Mouse (Mus musculus) gastrocnemius, adult 8-10 months (tissue): ENCODE measurements around the gene Gm17359. TPM values are rescaled to one million over a fixed set of nuclear protein-coding genes. Genes with fewer than 3 reads are reported as not detected.
A peak's percentile ranks its signal among the peaks of the same experiment; 100 is the strongest.

ENCODE experiments used
- DNase-seq, 2 experiments: peaks; one replicate each; pipeline ENCODE4 v3.0.0; 2022; ENCODE audit warnings: low spot score in 2 of 2
- total RNA-seq, 4 experiments: library from RNA; stranded (reverse); gene quantifications; 2 replicates each; pipeline ENCODE4 v1.2.4; 2022

The Gm17359 gene
- not detected for total RNA-seq

DNA sequence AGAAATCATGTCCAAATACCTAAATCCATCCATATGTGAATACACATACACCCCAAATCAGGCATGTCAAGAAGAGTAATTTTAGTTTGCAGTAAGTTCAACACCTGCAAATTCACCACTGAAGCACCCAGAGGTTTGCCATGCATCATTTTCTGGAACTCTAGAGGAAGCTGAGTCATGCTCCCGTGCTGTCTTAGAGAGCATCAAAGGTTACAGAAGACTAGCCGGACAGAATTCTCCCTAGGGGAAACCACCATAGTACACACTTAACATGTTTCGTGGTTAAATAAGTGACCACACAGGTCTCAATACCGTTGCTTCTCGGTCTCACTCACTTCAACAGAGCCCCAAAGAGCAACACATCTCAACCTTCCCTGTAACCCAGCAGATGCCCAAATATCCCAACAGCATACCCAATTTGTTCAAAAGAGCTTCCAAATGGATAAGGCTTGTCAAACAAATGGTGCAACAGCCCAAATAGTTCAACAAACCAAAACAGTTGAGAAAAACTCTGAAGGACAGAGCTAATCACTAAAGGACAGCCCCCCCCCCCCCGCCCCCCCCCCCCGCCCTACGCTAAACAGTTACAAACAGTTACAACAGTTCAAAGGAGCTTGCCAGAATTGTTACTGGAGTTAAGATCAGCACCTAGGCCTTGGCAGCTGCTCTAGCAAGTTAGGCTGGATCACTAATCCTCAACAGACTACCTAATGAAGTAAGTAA is at the start of gene Gm17359:
Gene Gm17359 (plus strand): TSS at position 618 of the 723 bp plus-strand sequence.
- DNase-seq = no peak

DNA sequence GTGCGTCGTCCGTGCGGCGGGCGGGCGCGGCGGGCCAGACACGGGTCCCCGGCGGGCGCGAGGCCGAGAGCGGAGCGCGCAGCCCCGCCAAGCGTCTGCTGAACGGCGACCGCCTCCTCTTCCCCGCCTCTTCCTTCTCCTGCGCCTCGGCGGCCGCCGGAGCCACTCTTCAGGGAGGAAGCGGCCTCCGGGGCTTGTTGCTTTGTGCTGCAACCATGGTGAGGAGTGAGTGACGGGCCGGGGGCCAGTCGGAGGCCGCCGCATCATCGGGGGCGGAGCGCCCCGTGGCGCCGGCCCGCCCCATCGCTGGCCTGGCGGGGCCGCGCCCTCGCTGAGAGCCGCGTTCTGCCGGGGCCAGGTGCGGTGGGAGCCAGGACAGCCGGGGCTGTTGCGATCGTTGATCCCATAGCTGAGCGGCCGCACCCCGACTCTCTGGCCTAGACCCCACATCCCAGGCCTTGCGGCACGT is 49.3 kb upstream of the Gm17359 start:
- DNase-seq = peak; percentile 87 to 92

DNA sequence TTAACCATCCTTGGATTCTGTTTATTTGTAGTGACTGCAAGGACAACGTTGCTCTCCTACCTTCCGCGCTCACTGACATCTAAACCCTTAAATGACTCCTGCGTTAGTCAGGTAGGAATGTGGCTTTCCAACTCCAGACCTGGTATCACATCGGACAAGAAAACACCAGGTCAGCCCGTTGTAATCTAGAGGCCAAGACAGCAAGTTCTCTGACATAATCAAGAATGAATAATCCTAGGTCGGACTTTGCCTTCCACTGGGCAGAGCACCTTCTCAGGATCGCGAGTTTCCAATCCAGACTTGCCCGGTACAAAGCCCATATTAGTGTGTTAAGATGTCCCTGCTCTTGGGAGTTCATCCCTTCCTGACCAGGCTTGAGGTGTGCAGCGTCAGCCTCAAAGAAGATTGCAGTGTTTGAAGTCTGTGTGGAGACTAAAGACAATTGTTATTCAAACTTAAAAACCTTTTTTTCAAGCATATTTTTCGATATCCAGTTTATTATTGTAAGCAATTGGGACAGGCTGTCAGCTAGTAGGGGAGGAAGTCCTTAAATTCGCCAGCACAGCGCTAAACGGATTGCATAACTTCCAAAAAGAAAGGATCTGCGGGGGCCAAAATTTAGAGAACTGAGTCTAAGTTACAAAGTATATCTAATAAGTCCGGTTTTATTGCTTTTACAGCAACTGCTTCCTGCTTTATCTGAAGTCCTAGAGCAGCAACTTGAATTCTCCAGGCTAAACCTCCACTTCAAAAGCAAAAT is 48.6 kb upstream of the Gm17359 start:
- DNase-seq = no peak

DNA sequence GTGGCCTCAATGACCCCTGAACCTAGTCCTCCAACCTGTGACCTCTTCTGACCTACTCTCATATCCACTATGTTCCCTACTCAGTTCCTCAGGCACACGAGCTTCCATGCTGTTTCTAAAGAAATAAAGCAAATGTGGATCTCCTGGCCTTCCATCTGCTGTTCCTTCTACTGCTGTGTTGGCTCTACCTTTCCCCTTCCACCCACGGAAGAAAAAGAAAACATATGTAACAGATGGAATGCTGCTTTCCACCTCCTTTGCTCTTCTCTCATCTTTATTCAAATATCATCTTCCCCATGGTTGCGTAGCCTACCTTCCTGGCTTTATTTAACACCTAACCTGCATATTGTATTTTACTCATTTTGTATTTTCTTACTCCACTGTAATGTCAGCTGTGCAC is 47.4 kb upstream of the Gm17359 start:
- no peak for DNase-seq

DNA sequence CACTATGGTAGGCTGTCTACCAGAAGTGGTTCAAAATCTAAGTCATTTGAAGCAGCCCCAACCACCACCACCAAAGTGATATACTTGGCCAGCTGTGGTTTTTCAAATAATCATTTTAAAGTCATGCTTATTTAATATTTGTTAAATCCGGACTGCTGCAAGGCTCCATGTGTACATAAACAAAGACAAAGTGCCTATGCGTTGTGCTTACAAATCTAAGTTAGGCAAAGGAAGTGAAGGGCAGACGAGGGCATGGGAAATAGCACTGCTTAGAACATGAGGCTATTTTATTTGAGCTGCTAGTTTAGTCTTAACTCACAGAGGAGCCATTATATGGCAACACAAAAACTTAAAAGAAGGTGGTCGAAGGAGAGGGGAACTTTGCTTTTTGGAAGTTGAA is 43.4 kb upstream of the Gm17359 start:
- DNase-seq = no peak

DNA sequence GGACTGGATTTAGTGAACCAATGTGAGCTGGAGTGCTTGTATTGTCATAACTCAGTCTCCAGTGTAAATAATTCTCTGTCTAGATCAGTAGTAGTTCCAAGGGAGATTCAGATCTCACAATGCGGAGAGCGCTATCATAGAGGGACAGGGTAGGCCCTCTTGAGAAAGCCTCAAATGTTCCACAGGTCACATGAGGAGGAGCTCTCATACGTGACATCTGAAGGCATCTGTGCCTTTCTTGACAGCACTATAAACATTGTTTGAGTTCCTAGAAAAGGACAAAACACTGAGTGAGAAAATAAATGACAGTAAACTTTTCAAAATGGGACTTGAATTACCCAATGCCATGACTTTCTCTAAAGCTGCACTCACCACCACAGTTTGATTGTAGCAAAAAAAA is 41.8 kb upstream of the Gm17359 start:
- DNase-seq = no peak

DNA sequence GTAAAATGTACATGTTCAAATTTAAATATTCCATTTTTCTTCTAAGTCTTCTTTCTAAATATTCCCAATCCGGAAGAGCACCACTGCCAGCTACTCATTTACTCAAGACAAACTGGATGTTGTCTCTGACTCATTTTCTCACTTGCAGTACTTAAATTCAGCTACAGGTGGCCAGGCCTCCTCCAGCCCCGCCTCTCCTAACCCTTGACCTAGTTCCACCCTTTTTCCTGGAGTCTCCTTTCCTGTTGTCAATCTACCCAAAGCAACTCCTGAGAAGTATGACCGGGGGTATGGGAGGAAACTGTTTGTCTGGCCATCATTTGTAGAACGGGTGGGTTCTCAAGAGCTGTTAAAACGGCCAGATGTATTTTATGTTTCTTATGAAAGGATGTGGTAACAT is 40.4 kb upstream of the Gm17359 start:
- DNase-seq = no peak

DNA sequence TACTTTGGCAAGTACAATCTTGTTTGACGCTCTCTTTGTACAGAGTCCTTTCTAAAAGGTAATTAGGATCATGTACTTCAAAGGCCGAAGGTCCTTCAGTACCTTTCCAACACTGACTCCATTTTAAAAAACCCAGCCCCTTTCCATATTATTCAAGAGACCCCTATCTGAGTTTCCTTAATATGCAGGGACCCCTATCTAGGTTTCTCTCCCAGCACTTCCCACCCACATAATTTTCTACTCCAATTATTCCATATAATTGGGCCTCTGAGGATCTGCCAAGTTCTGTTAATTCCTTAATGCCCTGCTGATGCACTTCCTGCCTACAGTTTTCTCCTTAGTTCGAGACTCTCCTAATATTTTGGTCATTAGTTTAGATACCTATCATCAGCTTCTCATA is 39.9 kb upstream of the Gm17359 start:
- no peak for DNase-seq

DNA sequence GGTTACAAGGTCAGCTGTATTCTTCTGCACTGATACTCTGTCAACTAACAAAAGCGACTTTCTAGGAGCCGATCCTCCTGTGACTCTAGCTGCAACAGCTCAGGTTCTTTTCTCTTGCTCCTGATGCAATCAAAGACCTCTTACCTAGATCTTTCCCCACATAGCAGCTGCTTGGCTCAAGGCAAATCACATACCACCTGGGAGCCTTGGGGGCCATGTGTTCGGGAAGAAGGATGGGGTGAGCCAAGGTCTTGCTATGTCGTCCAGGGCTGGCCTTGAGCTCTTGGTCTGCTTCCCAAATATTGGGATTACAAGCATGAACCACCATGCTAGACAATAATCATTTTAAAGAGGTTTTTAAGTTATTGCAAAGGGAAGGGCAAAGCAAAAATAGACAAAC is 39.2 kb upstream of the Gm17359 start:
- DNase-seq = no peak

DNA sequence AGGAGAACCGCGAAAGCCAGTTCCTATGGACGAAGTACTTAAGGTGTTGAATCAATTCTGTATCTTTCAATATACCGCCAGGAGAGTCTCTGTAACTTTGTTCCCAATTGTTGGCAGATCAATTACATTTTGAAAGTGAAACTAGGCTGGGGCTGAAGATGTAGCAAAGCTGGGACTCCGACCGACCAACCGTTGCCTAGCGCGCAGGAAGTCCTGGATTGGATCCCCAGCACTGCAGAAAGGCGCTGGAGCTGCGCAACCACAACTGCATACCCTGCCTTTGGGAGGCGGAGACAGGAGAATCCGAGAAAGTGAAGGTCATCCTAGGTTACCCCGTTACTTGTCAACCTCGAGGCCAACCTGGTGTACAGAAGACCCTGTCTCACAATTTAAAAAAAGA is 37.1 kb upstream of the Gm17359 start:
- no peak for DNase-seq

DNA sequence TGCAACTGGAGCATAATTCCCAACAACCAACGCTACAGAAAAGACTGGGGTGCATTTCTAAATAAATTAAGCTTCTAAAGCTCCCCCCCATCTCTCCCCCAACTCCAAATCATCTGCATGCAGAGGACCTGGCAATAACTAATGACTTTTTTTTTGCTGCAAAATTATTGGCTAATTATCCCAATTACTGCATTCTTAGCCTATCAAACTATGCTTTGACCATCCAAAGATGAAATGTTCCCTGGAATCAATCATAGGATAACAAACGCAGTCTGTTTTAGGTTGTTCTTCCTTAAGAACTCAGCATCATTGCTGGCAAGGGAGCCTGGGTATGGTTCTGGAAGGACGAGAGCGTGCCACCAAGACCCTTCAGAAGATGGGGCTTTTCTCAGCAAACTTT is 27.9 kb upstream of the Gm17359 start:
- DNase-seq = no peak

DNA sequence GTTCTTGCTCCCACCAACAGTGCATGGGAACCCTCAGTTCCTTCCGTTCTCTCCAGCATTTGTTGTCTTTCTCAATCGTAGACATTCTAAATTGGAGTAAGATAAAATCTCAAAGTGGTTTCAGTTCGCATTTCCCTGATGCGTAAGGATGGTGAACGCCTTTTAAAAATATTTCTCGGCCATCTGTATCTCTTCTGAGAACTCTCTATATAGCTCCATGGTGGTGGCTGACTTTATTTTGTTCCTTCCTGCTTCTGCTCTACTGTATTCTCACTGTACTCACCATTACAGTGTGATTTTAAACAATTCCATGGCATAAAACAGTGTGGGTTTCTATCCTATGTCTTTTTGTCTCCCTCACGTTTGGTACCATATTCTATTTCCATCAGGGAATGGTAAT is 26.3 kb upstream of the Gm17359 start:
- no peak for DNase-seq

DNA sequence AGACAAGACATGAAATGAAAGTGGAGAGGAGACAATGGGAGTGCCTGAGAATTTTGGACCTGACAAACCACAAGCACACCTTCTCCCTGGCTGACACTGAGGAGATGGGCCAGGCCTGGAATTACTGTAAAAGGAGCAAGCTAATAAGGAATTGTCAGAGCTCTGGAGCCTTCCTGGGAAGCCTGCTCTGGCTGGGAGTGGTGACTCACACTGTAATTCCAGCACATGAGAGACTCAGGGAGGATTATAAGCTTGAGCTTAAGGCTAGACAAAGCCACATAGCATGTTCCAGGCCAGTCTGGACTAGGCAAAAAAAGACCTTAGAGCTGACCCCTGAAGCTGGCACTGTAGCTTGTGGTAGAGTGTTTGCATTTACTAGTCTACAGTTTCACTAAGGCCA is 24.6 kb upstream of the Gm17359 start:
- no peak for DNase-seq

DNA sequence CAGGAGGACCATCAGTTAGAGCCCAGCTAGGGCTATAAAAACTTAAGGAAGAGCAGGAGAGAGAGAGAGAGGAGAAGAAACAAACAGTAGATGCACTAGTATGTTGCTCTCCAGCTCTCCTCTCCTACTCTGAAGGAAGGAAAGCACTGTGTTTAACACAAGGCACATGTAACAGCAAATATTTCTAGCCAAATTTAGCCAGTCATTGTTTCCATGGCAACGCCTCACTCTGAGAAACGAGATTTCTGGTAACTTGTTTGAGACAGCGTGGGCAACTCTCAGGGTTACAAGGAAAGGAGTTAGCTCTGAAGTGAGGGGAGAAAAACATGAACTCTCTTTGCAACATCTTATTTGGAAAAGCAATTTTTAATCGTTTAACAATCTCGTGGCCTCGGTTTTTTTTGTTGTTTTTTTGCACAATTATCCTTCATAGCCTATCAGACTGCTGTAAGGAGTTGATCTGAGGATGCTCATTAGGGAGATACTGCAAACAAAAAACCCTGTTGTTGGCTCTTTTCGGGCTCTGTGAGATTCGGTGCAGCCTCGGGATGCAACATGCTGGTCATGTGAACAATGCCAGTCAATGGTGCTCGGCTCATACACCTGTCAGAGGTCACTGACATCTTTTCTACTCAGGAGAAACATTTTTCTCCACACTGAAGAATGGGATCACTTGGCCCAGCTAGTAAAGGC is 22.3 kb upstream of the Gm17359 start:
- DNase-seq = no peak

DNA sequence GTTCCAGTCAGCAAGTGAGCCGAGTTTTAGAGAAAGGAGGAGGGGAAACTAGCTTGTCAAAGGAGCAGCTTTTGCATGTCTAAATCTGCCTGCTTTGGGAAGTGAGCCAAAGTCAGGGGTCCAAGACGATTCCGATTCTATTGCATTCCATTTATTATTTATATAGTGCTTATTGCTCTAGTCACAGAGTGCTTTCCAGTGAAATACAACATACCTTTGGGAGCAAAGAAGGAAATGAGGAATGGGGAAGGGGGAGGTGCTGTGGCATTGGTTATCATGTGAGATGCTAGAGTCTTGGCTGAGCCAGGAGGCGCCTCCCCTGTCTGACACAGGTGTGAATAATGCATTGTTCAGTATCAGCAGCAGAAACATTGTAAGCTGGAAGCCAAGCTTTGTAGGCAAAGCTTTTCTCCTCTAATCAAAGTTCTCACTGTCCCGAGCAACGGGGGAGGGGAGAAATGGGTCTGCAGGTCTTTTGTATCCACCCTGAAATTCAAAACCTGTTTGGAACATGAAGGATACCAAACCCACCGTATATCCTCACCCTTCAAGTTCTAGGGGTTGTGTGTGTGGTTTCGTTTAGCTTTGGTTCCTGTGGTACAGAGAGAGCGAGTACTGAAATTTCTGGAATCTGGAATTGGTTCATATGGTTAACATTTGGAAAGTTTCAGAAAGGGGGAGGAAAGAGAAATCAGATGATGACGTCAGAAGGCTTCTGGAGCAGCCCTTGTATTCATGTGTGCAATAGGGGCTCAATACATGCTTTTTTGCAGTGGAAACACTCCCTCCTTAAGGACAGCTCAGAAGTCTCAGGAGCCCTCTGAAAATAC is 11.5 kb upstream of the Gm17359 start:
- DNase-seq = no peak

DNA sequence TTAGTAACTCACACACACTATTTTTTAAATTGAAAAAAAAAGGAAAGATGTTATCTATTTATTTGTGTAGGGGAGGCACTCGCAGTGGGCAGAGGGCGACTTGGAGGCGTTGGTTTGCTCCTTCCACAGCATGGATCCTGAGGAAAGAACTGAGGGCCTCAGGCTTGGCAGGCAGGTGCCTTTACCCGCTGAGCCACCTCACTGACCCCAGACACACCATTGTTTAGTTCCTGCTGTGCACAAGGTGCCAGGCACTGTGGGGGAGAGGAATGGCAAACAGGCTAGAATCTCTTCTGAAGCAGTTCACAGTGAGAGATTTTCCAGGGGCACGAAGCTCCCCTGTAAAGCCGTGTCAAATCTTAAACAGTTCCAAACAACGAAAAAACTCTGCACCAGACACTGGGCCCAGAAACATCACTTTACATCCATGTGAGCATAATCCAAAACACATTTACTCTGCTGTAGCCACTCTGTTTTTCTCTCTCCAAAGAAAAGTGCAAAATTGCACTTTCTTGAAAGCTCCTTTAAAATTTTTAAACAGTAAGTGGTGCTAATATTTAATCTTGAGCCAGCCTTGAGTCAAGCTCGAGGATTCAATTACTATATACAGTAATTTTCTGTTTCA is 6.7 kb upstream of the Gm17359 start:
- DNase-seq = no peak

DNA sequence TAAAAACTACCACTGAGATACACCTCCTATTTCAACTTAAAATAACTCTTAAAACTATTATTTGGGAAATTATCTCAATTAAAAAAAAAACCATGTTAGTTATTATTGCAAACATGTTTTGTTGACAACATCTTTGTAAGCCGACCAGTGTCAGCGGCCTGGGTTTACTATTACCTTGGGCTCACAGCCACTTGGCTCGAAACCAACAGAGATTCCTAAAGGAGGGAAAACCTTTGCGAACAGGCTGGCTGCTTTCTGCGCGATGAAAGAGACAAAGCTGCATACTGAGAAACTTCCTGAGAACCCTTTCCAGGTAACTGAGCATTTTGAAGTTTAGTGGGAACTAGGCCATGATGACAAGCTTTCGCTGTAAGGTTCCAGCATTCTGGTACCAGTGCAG is 3.4 kb upstream of the Gm17359 start:
- no peak for DNase-seq

DNA sequence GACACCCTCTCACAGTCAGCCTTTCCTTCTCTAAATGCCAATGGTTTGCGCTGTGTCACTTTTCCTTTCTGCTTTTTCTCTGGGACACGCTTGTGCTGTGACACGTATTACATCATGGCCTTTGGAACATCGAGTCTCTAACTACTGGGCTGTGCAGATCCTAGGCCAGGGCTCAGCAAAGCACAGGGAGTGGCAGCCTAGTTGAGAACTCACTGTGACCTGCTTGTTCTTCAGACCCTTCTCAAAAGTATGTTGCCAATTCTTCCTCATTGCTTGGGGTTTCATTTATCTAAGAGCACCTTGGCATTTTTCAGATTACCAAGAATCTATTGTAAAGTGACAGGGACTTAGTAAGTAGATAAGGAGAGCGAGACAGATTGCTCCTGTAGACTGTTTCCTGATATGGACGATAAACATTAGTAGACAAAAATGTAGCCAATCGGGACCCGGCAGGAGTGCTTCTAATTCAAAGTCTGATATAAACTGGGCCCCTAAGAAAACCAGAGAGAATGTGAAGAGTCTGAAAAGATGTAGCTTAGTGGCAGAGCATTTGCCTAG is 2.7 kb upstream of the Gm17359 start:
- DNase-seq = no peak

DNA sequence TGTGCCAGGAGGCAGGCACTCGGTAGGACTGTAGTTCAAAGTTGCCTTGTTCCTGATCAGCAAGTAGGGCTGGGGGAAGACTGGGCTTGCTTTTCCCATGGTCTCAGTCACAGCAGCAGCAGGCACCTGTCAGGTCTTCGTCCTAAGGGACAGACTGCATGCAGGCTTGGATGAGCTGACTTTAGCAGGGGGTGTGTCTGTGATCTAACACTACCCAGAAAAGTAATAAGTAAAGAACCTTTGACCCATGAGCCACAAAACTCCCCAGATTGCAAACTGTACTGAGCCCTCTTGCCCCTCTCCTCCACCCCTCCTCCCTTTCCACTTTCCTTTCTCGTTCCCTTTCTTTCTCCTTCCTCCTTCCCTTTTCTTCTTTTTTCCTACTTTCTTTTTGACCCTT is 4.3 kb downstream of the Gm17359 start:
- DNase-seq = no peak

DNA sequence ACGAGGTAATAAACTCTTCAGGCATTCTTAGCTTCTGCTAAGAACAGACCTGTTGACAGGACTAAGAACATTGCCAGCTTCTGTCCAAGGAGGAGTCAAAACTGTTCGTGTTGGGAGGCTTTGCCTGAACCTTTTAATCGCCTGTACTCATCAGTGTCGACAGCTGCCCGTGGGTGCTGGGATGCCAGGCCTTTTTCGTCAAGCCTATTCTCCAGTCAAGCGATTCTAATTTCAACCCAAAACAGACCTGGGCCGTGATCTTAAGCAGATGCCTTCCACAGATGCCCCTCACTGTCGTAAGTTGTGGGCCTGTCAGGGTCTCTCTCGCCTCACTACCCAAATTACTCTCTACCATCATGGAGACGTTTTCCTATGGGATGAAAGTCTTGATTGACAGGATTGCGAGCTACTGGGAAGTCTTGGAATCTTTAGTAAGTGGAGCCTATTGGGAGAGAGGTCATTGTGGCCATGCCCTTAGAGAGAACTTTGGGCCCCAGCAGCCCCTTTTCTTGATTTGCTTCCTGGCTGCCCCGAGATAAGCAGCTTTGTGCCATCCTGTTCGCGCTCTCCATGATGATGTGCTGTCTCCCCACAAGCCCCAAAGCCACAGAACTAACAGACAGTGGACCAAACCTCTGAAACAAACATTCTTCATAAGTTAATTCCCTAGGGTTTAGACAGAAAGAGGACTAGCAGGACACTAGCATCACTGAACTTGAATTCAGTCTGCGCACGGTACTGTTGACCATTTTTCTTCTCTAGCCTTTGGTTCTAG is 6.7 kb downstream of the Gm17359 start:
- DNase-seq = no peak
